Mouse (Mus musculus) B cell, adult (primary cell): ENCODE data around the gene Eapp. TPM values are rescaled to one million over a fixed set of nuclear protein-coding genes. Genes with fewer than 3 reads are reported as not detected.

Experiments
- total RNA-seq: library from RNA; stranded (reverse); gene quantifications from 4 replicates; pipeline ENCODE4 v1.2.4, GENCODE M21; 2023; ENCODE audit not compliant: inconsistent age

Eapp gene
- 37.6 to 46.9 TPM (median 40.1 TPM) in 4 replicates for total RNA-seq

GRCm38 (mm10) chr12:54695511-54696241 lies at the start of gene Eapp:
Eapp (minus strand) TSS chr12:54695897.

GRCm38 (mm10) chr12:54656396-54657171 lies 39.1 kb downstream of the Eapp start, which contains the start of gene Sptssa:
Sptssa (minus strand) TSS chr12:54656573.

Other genes with a start within 250 kb of the Eapp start
- gene Sptssa, start 39.3 kb downstream of the Eapp start, total RNA-seq, result 28.2 to 36.8 TPM (median 31.4 TPM) in 4 replicates
- gene Snx6, start 99.8 kb upstream of the Eapp start, total RNA-seq, result 55.3 to 66.9 TPM (median 62.1 TPM) in 4 replicates
- 37.4 to 47.9 TPM (median 41.3 TPM) in 4 replicates for gene Cfl2, start 167.0 kb upstream of the Eapp start, total RNA-seq